ENCODE assay signal across 13 mouse cellular contexts in the genomic region with DNA sequence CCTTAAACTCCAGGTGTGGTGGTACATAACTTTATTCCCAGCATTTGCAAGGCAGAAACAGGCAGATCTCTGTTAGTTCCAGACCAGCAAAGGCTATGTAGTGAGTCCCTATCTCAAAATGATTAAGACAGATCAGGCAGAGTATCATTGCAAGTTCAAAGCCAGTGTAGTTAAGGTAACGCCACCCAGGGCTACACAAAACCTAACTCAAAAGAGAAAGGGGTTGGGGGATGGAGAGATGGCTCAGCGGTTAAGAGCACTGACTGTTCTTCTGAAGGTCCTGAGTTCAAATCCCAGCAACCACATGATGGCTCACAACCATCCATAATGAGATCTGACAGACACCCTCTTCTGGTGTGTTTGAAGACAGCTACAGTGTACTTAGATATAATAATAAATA. TPM values are rescaled to one million over a fixed set of nuclear protein-coding genes. Genes with fewer than 3 reads are reported as not detected.
"Had no signal": no experiment of that assay in that cellular context is flagged by ENCODE, and none has a peak within 500 bp of the region (broad histone marks: within the 10 kb centered on the region; RNA-seq: fewer than 3 reads in every experiment).

No protein-coding gene starts in this region.

RNA-seq across cellular contexts. Expression of gene Serpinf2, which starts 16.6 kb away (rescaled TPM):
- total RNA-seq: gastrocnemius, postnatal 14 days; gastrocnemius, postnatal 36 days; heart, adult 2 months; heart, postnatal 14 days; heart, postnatal 36 days; hematopoietic stem cell, adult 5-6 weeks; left cerebral cortex, postnatal 14 days had no signal
- polyA plus RNA-seq: heart, postnatal 0 days; hindbrain, embryonic 11.5 days; hindbrain, embryonic 13.5 days; hindbrain, postnatal 0 days; inflammation-experienced regulatory T-cells, adult 6 months; limb, embryonic 10.5 days had no signal
